Mouse (Mus musculus): ENCODE results near the gene Pold4. TPM values are rescaled to one million over a fixed set of nuclear protein-coding genes. Genes with fewer than 3 reads are reported as not detected.

The Pold4 gene
- total RNA-seq, 1 experiment from 2014 or later = 61.0 TPM

- peak; percentile 84 to 89 for ATAC-seq (replicated peaks in 1 of 2; ENCODE audit: insufficient read depth in 1 of 2, low FRiP score in 2 of 2, low TSS enrichment in 1 of 2, low read depth in 1 of 2, poor library complexity in 2 of 2, severe bottlenecking in 2 of 2)
These were observed 30.3 kb upstream of the Pold4 start, which contains the start of gene Rad9a for GRCm38 (mm10) chr19:4201291-4201909. TSS of gene Rad9a (minus strand) at chr19:4201662.

GRCm38 (mm10) chr19:4202149-4202548, 29.6 kb upstream of the Pold4 start:
- no peak for ATAC-seq (replicated peaks in 1 of 2; ENCODE audit: insufficient read depth in 1 of 2, low FRiP score in 2 of 2, low TSS enrichment in 1 of 2, low read depth in 1 of 2, poor library complexity in 2 of 2, severe bottlenecking in 2 of 2)

DNA sequence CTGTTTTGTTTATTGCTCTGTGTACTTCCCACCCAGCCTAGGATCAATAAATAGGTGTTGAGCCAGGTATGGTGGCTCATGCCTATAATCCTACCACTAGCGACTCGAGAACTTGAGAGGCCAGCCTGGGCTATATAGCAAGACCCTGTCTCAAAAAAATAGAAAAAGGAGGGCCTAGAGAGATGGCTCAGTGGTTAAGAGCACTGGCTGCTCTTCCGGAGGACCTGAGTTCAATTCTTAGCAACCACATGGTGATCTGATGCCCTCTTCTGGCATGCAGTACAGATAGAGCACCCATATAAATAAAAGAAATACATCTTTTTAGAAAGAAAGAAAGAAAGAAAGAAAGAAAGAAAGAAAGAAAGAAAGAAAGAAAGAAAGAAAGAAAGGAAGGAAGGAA, 28.6 kb upstream of the Pold4 start:
- no peak for ATAC-seq (replicated peaks in 1 of 2; ENCODE audit: insufficient read depth in 1 of 2, low FRiP score in 2 of 2, low TSS enrichment in 1 of 2, low read depth in 1 of 2, poor library complexity in 2 of 2, severe bottlenecking in 2 of 2)

- ATAC-seq (replicated peaks in 1 of 2; ENCODE audit: insufficient read depth in 1 of 2, low FRiP score in 2 of 2, low TSS enrichment in 1 of 2, low read depth in 1 of 2, poor library complexity in 2 of 2, severe bottlenecking in 2 of 2) = no peak; a peak in 1 of 4 replicates
These were observed 27.9 kb upstream of the Pold4 start for GRCm38 (mm10) chr19:4203604-4204326.

DNA sequence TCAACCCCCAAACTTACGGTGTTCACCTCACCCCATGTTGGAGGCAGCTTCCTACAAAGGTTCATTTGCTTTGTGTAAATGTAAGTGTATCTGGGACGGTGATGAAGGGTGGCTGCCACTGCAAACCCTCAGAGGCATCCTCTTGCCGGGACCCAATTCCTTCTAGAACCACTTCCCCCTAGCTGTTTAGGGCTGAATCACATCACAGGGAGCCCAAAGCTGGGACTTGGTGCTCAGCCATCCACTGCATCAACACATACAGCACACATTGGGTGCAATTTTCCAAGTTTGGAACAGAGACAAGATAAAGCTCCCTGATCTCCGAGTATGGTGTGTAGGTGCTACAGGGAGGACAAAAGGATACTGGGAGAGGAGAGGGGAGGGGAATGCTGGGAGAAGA, 26.8 kb upstream of the Pold4 start:
- ATAC-seq (replicated peaks in 1 of 2; ENCODE audit: insufficient read depth in 1 of 2, low FRiP score in 2 of 2, low TSS enrichment in 1 of 2, low read depth in 1 of 2, poor library complexity in 2 of 2, severe bottlenecking in 2 of 2) = no peak

GRCm38 (mm10) chr19:4206971-4207370, 24.7 kb upstream of the Pold4 start:
- peak; percentile 25 to 63; a peak in 2 of 4 replicates for ATAC-seq (replicated peaks in 1 of 2; ENCODE audit: insufficient read depth in 1 of 2, low FRiP score in 2 of 2, low TSS enrichment in 1 of 2, low read depth in 1 of 2, poor library complexity in 2 of 2, severe bottlenecking in 2 of 2)

DNA sequence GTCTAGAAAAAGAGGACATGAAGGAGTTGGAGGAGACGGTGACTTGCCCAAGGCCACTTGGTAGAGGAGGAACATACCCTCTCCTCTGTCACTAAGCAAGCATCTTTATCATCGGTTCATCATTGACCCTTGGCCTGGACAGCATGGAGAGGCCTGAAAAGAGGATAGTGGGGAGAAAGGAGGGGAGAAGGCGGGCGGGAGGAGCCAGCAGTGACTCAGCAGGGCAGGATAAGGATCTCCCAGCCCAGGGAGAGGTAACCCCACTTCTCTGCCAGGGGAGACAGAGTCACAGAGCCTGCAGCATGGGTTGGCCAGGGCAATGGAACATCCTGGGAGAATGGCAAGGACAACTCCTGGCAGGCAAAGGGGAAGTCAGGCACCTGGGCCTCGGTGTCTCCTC, 23.1 kb upstream of the Pold4 start:
- ATAC-seq (replicated peaks in 1 of 2; ENCODE audit: insufficient read depth in 1 of 2, low FRiP score in 2 of 2, low TSS enrichment in 1 of 2, low read depth in 1 of 2, poor library complexity in 2 of 2, severe bottlenecking in 2 of 2) = no peak

DNA sequence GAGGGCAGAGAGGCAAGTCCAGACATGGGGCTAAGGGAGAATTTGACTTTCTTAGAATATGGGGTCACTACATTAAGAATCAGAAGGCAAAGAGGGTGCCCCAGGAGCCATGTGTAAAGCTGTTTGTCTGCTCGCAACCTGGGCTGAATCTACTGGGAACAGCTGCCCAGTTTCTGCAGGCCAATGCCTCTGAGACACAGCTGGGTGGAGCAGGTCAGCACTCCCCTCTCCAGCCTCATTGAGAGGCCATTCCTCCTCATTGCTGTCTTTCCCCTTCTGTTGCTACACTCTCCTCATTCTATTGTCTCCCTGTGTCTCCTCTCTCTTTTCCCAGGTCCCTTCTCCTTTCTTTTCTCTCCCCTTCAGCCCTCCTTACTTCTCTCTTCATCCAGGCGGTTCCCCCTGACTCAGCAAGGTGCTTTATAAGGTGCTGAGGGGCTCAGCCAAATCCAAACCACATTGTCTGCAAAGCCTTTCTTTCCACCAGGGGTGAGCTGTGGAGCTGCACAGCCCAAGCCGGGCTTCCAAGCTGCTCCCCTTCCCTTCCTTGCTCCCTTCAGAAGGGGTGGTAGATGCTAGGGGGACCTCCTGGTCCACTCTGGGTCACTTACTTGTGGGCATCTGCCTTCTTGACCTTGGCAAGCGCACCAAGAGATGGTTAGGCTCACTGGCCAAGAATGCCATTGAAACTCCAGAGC, 19.7 kb upstream of the Pold4 start:
- no peak for ATAC-seq (replicated peaks in 1 of 2; ENCODE audit: insufficient read depth in 1 of 2, low FRiP score in 2 of 2, low TSS enrichment in 1 of 2, low read depth in 1 of 2, poor library complexity in 2 of 2, severe bottlenecking in 2 of 2)

DNA sequence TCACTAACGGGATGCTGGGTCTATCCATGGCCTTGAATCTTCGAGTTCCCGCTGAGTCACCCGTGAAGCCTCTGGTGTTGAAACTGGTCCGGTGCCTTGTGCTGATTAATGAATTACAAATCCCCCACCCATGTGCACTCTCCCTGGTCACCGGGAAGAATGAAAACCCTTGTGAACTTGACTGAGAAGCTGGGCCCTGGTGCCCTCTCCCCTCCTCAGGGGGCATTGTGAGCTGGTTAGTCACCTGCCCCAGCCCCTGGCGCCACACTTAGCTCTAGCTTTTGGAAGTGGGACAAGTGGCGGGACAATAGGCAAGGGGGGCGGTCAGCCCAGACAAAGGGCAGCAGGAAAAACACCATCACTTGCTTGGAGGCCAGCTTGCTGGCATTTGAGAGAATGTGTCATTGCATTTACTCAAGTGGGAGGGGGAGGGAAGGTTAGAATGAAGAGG, 18.1 kb upstream of the Pold4 start:
- ATAC-seq (replicated peaks in 1 of 2; ENCODE audit: insufficient read depth in 1 of 2, low FRiP score in 2 of 2, low TSS enrichment in 1 of 2, low read depth in 1 of 2, poor library complexity in 2 of 2, severe bottlenecking in 2 of 2) = peak in 1 of 2 experiments; percentile 47; a peak in 3 of 4 replicates

- ATAC-seq (replicated peaks in 1 of 2; ENCODE audit: insufficient read depth in 1 of 2, low FRiP score in 2 of 2, low TSS enrichment in 1 of 2, low read depth in 1 of 2, poor library complexity in 2 of 2, severe bottlenecking in 2 of 2) = peak; percentile 12 to 44; a peak in 1 of 4 replicates
These were observed 17.5 kb upstream of the Pold4 start, which contains the start of the genes Clcf1 and AC109138.7 for GRCm38 (mm10) chr19:4214071-4214770. TSS of gene Clcf1 (plus strand) at chr19:4214238. TSS of gene AC109138.7 (plus strand) at chr19:4214357.

DNA sequence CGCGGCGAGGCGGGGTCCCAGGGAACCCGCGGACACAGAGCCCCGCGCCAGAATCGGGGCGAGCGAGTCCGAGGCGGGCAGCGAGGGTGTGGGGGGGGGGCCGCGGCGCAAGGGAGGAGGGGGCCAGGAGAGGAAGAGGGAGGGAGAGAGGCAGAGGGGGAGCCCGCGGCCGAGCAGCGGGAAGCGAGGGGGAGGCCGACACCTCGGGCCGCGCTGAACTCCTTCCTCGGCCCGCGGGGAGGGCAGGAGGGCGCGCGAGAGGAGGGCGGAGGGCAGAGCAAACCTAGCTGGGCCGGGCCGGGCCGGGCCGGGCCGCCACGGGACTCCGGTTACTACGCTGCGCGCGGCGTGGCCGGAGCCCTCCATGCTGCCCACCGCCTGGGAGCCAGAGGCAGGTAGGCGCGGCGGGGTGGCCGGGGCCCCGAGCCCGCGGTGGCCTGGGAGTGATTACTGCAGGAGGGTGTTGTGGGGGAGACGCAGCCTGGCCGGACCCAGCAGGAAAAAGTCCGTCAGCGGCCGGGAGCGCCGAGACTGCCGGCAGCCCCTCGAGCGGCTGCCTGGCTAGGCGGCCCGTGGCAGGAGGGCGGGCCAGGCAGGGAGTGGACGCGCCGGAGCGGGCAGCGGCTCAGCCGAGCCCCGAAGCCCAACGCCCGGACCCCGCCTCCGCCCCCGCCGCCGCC, 16.8 kb upstream of the Pold4 start:
- no peak for ATAC-seq (replicated peaks in 1 of 2; ENCODE audit: insufficient read depth in 1 of 2, low FRiP score in 2 of 2, low TSS enrichment in 1 of 2, low read depth in 1 of 2, poor library complexity in 2 of 2, severe bottlenecking in 2 of 2)

GRCm38 (mm10) chr19:4215451-4215840, 16.3 kb upstream of the Pold4 start:
- ATAC-seq (replicated peaks in 1 of 2; ENCODE audit: insufficient read depth in 1 of 2, low FRiP score in 2 of 2, low TSS enrichment in 1 of 2, low read depth in 1 of 2, poor library complexity in 2 of 2, severe bottlenecking in 2 of 2) = no peak

DNA sequence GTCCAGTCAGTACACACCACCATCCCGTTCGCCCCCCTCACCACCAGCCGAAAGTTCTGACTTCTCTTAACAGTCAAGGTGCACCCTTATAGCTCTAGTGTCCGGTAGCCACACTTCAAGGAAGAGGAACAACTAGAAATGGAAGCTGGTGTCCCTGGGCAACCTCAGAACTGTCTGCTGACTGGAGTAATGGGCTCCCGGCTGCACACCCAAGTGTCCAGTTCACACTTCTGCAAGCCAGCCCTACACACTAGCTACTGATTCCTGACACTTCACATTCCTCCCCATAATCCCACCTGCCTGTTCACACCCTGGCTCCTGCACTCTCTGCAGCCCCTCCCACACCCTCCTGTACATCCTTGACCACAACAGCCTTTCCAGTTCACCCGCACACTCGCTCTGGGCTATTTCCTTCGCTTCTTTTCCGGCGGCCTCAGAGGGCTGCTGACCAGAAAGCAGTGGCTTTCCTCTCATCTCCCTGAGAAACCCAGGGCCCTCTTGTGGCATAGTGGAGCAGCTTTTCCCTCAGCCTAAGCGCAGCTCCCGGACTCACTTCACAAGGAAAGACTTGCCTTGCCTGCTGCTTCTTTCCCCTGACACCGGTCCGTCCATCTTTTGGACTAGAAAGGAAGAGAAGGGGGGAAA, 15.5 kb upstream of the Pold4 start:
- no peak for ATAC-seq (replicated peaks in 1 of 2; ENCODE audit: insufficient read depth in 1 of 2, low FRiP score in 2 of 2, low TSS enrichment in 1 of 2, low read depth in 1 of 2, poor library complexity in 2 of 2, severe bottlenecking in 2 of 2)

DNA sequence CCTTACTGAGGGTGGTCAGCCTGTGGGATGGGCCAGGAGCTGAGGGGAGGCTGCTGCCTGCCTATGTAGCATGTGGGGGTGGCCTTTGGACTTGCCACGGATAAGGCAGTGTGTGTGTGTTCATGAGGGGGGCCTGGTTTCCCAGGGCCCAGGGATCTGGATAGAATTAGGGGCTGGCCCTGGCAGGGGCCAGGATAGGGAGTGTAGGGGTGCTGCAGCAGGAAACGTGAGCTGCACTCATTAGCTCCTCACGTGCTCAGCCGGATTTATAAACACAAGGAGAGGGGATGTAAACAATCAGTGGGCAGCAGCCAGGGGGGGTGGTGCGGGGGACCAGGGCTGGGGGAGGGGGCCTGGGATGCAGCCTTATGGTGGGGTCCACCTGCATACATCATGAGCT, 14.6 kb upstream of the Pold4 start:
- ATAC-seq (replicated peaks in 1 of 2; ENCODE audit: insufficient read depth in 1 of 2, low FRiP score in 2 of 2, low TSS enrichment in 1 of 2, low read depth in 1 of 2, poor library complexity in 2 of 2, severe bottlenecking in 2 of 2) = no peak

DNA sequence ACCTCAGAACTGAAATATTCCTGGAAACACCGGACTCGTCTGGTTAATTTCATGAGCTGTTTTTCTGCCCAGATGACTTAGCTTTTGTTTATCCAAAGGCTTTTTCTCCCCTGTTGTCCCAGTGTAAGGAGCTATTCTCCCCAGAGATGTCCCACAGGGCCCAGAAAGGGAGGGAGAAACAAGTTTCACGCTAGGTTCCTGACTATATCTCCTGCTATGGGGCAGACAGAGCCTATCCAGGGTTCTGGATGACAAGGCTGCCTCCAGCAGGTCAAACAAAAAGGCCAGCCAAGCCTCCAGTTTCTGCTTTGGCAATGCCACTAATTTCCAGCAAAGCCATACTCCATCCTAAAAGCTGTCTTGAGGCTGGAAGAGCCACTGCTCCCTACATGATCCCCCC, 13.8 kb upstream of the Pold4 start:
- ATAC-seq (replicated peaks in 1 of 2; ENCODE audit: insufficient read depth in 1 of 2, low FRiP score in 2 of 2, low TSS enrichment in 1 of 2, low read depth in 1 of 2, poor library complexity in 2 of 2, severe bottlenecking in 2 of 2) = no peak

GRCm38 (mm10) chr19:4218293-4218692, 13.4 kb upstream of the Pold4 start:
- no peak for ATAC-seq (replicated peaks in 1 of 2; ENCODE audit: insufficient read depth in 1 of 2, low FRiP score in 2 of 2, low TSS enrichment in 1 of 2, low read depth in 1 of 2, poor library complexity in 2 of 2, severe bottlenecking in 2 of 2)

- no peak for ATAC-seq (replicated peaks in 1 of 2; ENCODE audit: insufficient read depth in 1 of 2, low FRiP score in 2 of 2, low TSS enrichment in 1 of 2, low read depth in 1 of 2, poor library complexity in 2 of 2, severe bottlenecking in 2 of 2)
These were observed 12.9 kb upstream of the Pold4 start for GRCm38 (mm10) chr19:4218784-4219183.
